11 mouse cellular contexts compared by ENCODE assay signal in the genomic region with DNA sequence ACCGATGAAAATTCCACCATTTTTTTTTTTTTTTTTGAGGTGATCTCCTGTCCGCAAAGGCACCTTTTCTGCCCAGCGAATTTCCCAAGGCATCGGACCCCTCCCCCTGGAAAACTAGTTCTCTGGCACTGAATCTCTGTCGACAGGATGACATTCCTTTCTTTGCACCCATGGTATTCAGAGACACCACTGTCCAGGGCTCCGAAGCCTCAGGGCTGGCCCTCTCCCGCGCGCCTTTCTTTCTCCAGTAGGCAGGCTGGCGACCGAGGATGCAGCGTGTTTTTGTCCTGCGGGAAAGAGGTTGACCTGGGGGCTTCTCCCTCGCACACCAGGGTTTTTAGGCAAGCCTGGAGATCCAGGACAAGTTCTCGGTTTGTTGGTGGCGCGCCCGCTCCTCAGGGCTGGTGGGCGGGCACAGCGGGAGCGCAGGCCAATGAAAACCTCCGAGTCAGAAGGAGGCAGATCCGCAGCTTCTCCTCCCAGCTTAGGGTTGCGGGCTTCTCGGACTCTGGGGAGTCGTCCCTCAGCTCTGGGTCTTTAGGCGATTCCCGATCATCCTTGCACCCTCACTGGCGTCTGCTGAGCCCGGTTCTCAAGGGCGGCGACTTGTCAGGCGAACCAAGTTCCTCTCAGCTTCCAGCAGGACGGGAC. TPM values are rescaled to one million over a fixed set of nuclear protein-coding genes. Genes with fewer than 3 reads are reported as not detected.
A peak's percentile ranks its signal among the peaks of the same experiment; 100 is the strongest.
DNase-seq lines count a peak whose midpoint lies in the region; ATAC-seq and TF ChIP-seq lines count a peak whose summit lies in the region.
"Not testable (repeated sequence)": the region's sequence is repeated elsewhere in the genome, so short reads cannot be mapped to it uniquely, and the experiment has no call there.
"Had no signal": no experiment of that assay in that cellular context is flagged by ENCODE, and none has a peak within 500 bp of the region (broad histone marks: within the 10 kb centered on the region; RNA-seq: fewer than 3 reads in every experiment).

No protein-coding gene starts in this region.

- H3K36me3 ChIP-seq in embryonic facial prominence, embryonic 15.5 days; heart, embryonic 12.5 days; hindbrain, postnatal 0 days (ENCODE audit: insufficient read depth, low read length); lung, embryonic 15.5 days; thymus, adult 2 months (ENCODE audit: control insufficient read depth, insufficient read depth, low read length): not testable (repeated sequence)

- H3K27me3 ChIP-seq in embryonic facial prominence, embryonic 15.5 days; heart, embryonic 12.5 days (replicated peaks); hindbrain, postnatal 0 days (ENCODE audit: insufficient read depth, low read length); lung, embryonic 15.5 days; thymus, adult 2 months (ENCODE audit: control insufficient read depth, insufficient read depth, low read length): not testable (repeated sequence)

- not testable (repeated sequence) for TF ChIP-seq CTCF in hindbrain, postnatal 0 days (IDR thresholded peaks at IDR 0.05; ENCODE audit: low read depth); thymus, adult 2 months (IDR thresholded peaks at IDR 0.05; ENCODE audit: borderline replicate concordance, control insufficient read depth, extremely low read depth, insufficient read depth, low read length, poor library complexity)

- H3K9ac ChIP-seq in embryonic facial prominence, embryonic 15.5 days; heart, embryonic 12.5 days; hindbrain, postnatal 0 days (replicated peaks; ENCODE audit: low read length); lung, embryonic 15.5 days: not testable (repeated sequence)

- peak overlapping the region; percentile 32; the same call in 1 of the 2 replicates for H3K4me2 ChIP-seq in embryonic facial prominence, embryonic 15.5 days (replicated peaks)
- H3K4me2 ChIP-seq in heart, embryonic 12.5 days, result peak overlapping the region; percentile 56
- H3K4me2 ChIP-seq in hindbrain, postnatal 0 days (ENCODE audit: low read depth, low read length), result not testable (repeated sequence)
- H3K4me2 ChIP-seq in lung, embryonic 15.5 days, result peak overlapping the region; percentile 45

- DNase-seq in adrenal gland, adult (ENCODE audit: inconsistent age in 2 of 2, low spot score in 1 of 2), result peak; percentile 6 to 23
- DNase-seq in hindbrain, postnatal 0 days (ENCODE audit: low spot score); thymus, adult 2 months: not testable (repeated sequence)
- DNase-seq in kidney, postnatal 4 days, result peak; percentile 5 to 14

- TF ChIP-seq POLR2A in thymus, adult 2 months (IDR thresholded peaks at IDR 0.05; ENCODE audit: control insufficient read depth, extremely low read depth, insufficient read depth, low read length, poor library complexity), result not testable (repeated sequence)

- not testable (repeated sequence) for H3K4me1 ChIP-seq in embryonic facial prominence, embryonic 15.5 days; heart, embryonic 12.5 days (replicated peaks); hindbrain, postnatal 0 days (ENCODE audit: insufficient read depth, low read length); lung, embryonic 15.5 days; thymus, adult 2 months (replicated peaks; ENCODE audit: control insufficient read depth, insufficient read depth, low read length)

- H3K4me3 ChIP-seq in embryonic facial prominence, embryonic 15.5 days (replicated peaks), result peak overlapping the region; percentile 27
- peak overlapping the region; percentile 37 for H3K4me3 ChIP-seq in heart, embryonic 12.5 days
- H3K4me3 ChIP-seq in hindbrain, postnatal 0 days (ENCODE audit: low read length), result not testable (repeated sequence)
- peak overlapping the region; percentile 23 for H3K4me3 ChIP-seq in lung, embryonic 15.5 days
- H3K4me3 ChIP-seq in thymus, adult 2 months (ENCODE audit: control insufficient read depth, insufficient read depth, low read length), result peak overlapping the region; percentile 31

- H3K27ac ChIP-seq in embryonic facial prominence, embryonic 15.5 days (replicated peaks); heart, embryonic 12.5 days (ENCODE audit: poor library complexity, severe bottlenecking); hindbrain, postnatal 0 days; lung, embryonic 15.5 days; thymus, adult 2 months (ENCODE audit: control insufficient read depth, insufficient read depth, low read length): not testable (repeated sequence)

- WGBS in embryonic facial prominence, embryonic 15.5 days, result 0% methylated on average over 15 of the region's 34 CpGs
- 0% methylated on average over 18 of the region's 34 CpGs for WGBS in heart, embryonic 12.5 days
- WGBS in hindbrain, postnatal 0 days, result 1% methylated on average over 14 of the region's 34 CpGs
- WGBS in lung, embryonic 15.5 days, result 1% methylated on average over 16 of the region's 34 CpGs
- 3% methylated on average over 16 of the region's 34 CpGs for WGBS in thymus, adult 2 months

- not testable (repeated sequence) for ATAC-seq in embryonic facial prominence, embryonic 15.5 days (ENCODE audit: insufficient number of reproducible peaks, low FRiP score, low TSS enrichment, low read depth)
- ATAC-seq in heart, embryonic 12.5 days (ENCODE audit: insufficient number of reproducible peaks, low FRiP score), result peak; percentile 82
- peak; percentile 36; the same call in 1 of the 2 replicates for ATAC-seq in hindbrain, postnatal 0 days
- peak; percentile 79 for ATAC-seq in lung, embryonic 15.5 days (ENCODE audit: borderline replicate concordance, extremely low read depth, low FRiP score, low TSS enrichment)
- ATAC-seq in monocyte, adult 5-6 weeks (replicated peaks; ENCODE audit: insufficient number of reproducible peaks, low FRiP score, low TSS enrichment, poor library complexity, severe bottlenecking), result 0 out of 2 replicates have a peak, but pooled peaks have one; percentile 30

- H3K9me3 ChIP-seq in embryonic facial prominence, embryonic 15.5 days (replicated peaks); heart, embryonic 12.5 days (replicated peaks); hindbrain, postnatal 0 days (ENCODE audit: low read length); lung, embryonic 15.5 days: not testable (repeated sequence)

RNA-seq across cellular contexts. Expression of a gene that starts 14.8 kb away (rescaled TPM):
- not detected in 2 replicates for polyA plus RNA-seq in embryonic facial prominence, embryonic 15.5 days (2015; fragmentation: Nextera tagmentation; extraction: Ambion mirVana)
- not detected in 2 replicates for polyA plus RNA-seq in heart, embryonic 12.5 days (2016; fragmentation: Nextera tagmentation; extraction: Ambion mirVana)
- total RNA-seq in hindbrain, postnatal 0 days (2014; rRNA removed), result not detected in 2 replicates
- not detected in 2 replicates for polyA plus RNA-seq in hindbrain, postnatal 0 days (2015; fragmentation: Nextera tagmentation; extraction: Ambion mirVana)
- polyA plus RNA-seq in lung, embryonic 15.5 days (2015; fragmentation: Nextera tagmentation; extraction: Ambion mirVana), result not detected in 2 replicates
- not detected in 3 replicates for total RNA-seq in monocyte, adult 5-6 weeks (2017)
- polyA plus RNA-seq in thymus, adult 2 months (2012; rRNA removed), result not detected in 2 replicates
- total RNA-seq: adrenal gland, postnatal 4 days had no signal
- polyA plus RNA-seq: liver, embryonic 14.5 days had no signal

RNA-seq across cellular contexts. Expression of a gene that starts 36.4 kb away (rescaled TPM):
- polyA plus RNA-seq in embryonic facial prominence, embryonic 15.5 days (2015; fragmentation: Nextera tagmentation; extraction: Ambion mirVana), result not detected in 2 replicates
- not detected in 2 replicates for polyA plus RNA-seq in heart, embryonic 12.5 days (2016; fragmentation: Nextera tagmentation; extraction: Ambion mirVana)
- not detected in 2 replicates for total RNA-seq in hindbrain, postnatal 0 days (2014; rRNA removed)
- polyA plus RNA-seq in hindbrain, postnatal 0 days (2015; fragmentation: Nextera tagmentation; extraction: Ambion mirVana), result not detected in 2 replicates
- not detected in 2 replicates for polyA plus RNA-seq in lung, embryonic 15.5 days (2015; fragmentation: Nextera tagmentation; extraction: Ambion mirVana)
- total RNA-seq in monocyte, adult 5-6 weeks (2017), result not detected in 3 replicates
- not detected in 2 replicates for polyA plus RNA-seq in thymus, adult 2 months (2012; rRNA removed)
- total RNA-seq: adrenal gland, postnatal 4 days had no signal
- polyA plus RNA-seq: liver, embryonic 14.5 days; spleen, adult 2 months had no signal
